Mouse (Mus musculus): ENCODE measurements around the gene Kansl1. TPM values are rescaled to one million over a fixed set of nuclear protein-coding genes. Genes with fewer than 3 reads are reported as not detected.

Kansl1 gene
- polyA plus RNA-seq, 1 experiment from 2014 or later, result 33.6 TPM

GRCm38 (mm10) chr11:104305711-104306110 is 162.9 kb downstream of the Kansl1 start:
- WGBS, result 95% methylated on average over 7 of the region's 7 CpGs
- no peaks in the 10 kb centered on the region for H3K9me3 ChIP-seq (ENCODE audit: control insufficient read depth, low read length)
- H3K27me3 ChIP-seq (ENCODE audit: control insufficient read depth, insufficient read depth, low read length), result peaks cover 12% of the 10 kb centered on the region
- no peak overlapping the region for H3K27ac ChIP-seq (replicated peaks; ENCODE audit: low read depth, low read length)
- ATAC-seq (ENCODE audit: insufficient number of reproducible peaks, low FRiP score, low TSS enrichment, low read depth) (no peak), DNase-seq (ENCODE audit: low spot score) (no peak)
- no peak overlapping the region for H3K9ac ChIP-seq (ENCODE audit: low read length)
- H3K36me3 ChIP-seq (ENCODE audit: control insufficient read depth, insufficient read depth, low read length), result no peaks in the 10 kb centered on the region
- peaks cover 10% of the 10 kb centered on the region for H3K4me1 ChIP-seq (ENCODE audit: control insufficient read depth, insufficient read depth, low read length)
- H3K4me3 ChIP-seq (ENCODE audit: low read depth, low read length), result no peak overlapping the region
- H3K4me2 ChIP-seq (ENCODE audit: low read depth, severe bottlenecking), result no peak overlapping the region

- Histone ChIP-seq H3K9ac (ENCODE audit: low read length) (no peak overlapping the region), H3K27me3 (ENCODE audit: control insufficient read depth, insufficient read depth, low read length) (no peaks in the 10 kb centered on the region), H3K4me3 (ENCODE audit: low read depth, low read length) (no peak overlapping the region), H3K27ac (replicated peaks; ENCODE audit: low read depth, low read length) (no peak overlapping the region), H3K4me2 (ENCODE audit: low read depth, severe bottlenecking) (no peak overlapping the region), H3K9me3 (ENCODE audit: control insufficient read depth, low read length) (no peaks in the 10 kb centered on the region), H3K36me3 (ENCODE audit: control insufficient read depth, insufficient read depth, low read length) (no peaks in the 10 kb centered on the region), H3K4me1 (ENCODE audit: control insufficient read depth, insufficient read depth, low read length) (peaks cover 10% of the 10 kb centered on the region)
- 25% methylated on average over 8 of the region's 8 CpGs for WGBS
- ATAC-seq (ENCODE audit: insufficient number of reproducible peaks, low FRiP score, low TSS enrichment, low read depth) (0 out of 2 replicates have a peak, but pooled peaks have one; percentile 19), DNase-seq (ENCODE audit: low spot score) (peak; percentile 56)
Observed at GRCm38 (mm10) chr11:104303088-104303960, 165.3 kb downstream of the Kansl1 start.

- Histone ChIP-seq H3K4me2 (ENCODE audit: low read depth, severe bottlenecking) (no peak overlapping the region), H3K27me3 (ENCODE audit: control insufficient read depth, insufficient read depth, low read length) (no peaks in the 10 kb centered on the region), H3K9ac (ENCODE audit: low read length) (peak overlapping the region; percentile 5; the same call in 1 of the 2 replicates), H3K36me3 (ENCODE audit: control insufficient read depth, insufficient read depth, low read length) (no peaks in the 10 kb centered on the region), H3K27ac (replicated peaks; ENCODE audit: low read depth, low read length) (no peak overlapping the region), H3K4me1 (ENCODE audit: control insufficient read depth, insufficient read depth, low read length) (peaks cover 10% of the 10 kb centered on the region), H3K4me3 (ENCODE audit: low read depth, low read length) (no peak overlapping the region), H3K9me3 (ENCODE audit: control insufficient read depth, low read length) (no peaks in the 10 kb centered on the region)
- WGBS, result 45% methylated on average over 12 of the region's 12 CpGs
- DNase-seq (ENCODE audit: low spot score) (peak; percentile 40), ATAC-seq (ENCODE audit: insufficient number of reproducible peaks, low FRiP score, low TSS enrichment, low read depth) (no peak)
Observed at GRCm38 (mm10) chr11:104302628-104303027, 166.0 kb downstream of the Kansl1 start.

- WGBS, result 86% methylated on average over 3 of the region's 3 CpGs
- DNase-seq (ENCODE audit: low spot score) (no peak), ATAC-seq (ENCODE audit: insufficient number of reproducible peaks, low FRiP score, low TSS enrichment, low read depth) (no peak)
- Histone ChIP-seq H3K4me3 (ENCODE audit: low read depth, low read length) (no peak overlapping the region), H3K27ac (replicated peaks; ENCODE audit: low read depth, low read length) (no peak overlapping the region), H3K9ac (ENCODE audit: low read length) (no peak overlapping the region), H3K9me3 (ENCODE audit: control insufficient read depth, low read length) (no peaks in the 10 kb centered on the region), H3K4me1 (ENCODE audit: control insufficient read depth, insufficient read depth, low read length) (0 out of 2 replicates have a peak, but pooled peaks cover 6% of the 10 kb centered on the region), H3K27me3 (ENCODE audit: control insufficient read depth, insufficient read depth, low read length) (no peaks in the 10 kb centered on the region), H3K36me3 (ENCODE audit: control insufficient read depth, insufficient read depth, low read length) (no peaks in the 10 kb centered on the region), H3K4me2 (ENCODE audit: low read depth, severe bottlenecking) (no peak overlapping the region)
Observed at GRCm38 (mm10) chr11:104297671-104298070, 171.0 kb downstream of the Kansl1 start.

GRCm38 (mm10) chr11:104295656-104296055 is 173.0 kb downstream of the Kansl1 start:
- 35% methylated on average over 6 of the region's 6 CpGs for WGBS
- Histone ChIP-seq H3K4me2 (ENCODE audit: low read depth, severe bottlenecking) (no peak overlapping the region), H3K9me3 (ENCODE audit: control insufficient read depth, low read length) (no peaks in the 10 kb centered on the region), H3K4me1 (ENCODE audit: control insufficient read depth, insufficient read depth, low read length) (no peaks in the 10 kb centered on the region), H3K36me3 (ENCODE audit: control insufficient read depth, insufficient read depth, low read length) (no peaks in the 10 kb centered on the region), H3K27me3 (ENCODE audit: control insufficient read depth, insufficient read depth, low read length) (no peaks in the 10 kb centered on the region), H3K9ac (ENCODE audit: low read length) (no peak overlapping the region), H3K27ac (replicated peaks; ENCODE audit: low read depth, low read length) (no peak overlapping the region), H3K4me3 (ENCODE audit: low read depth, low read length) (no peak overlapping the region)
- no peak for ATAC-seq (ENCODE audit: insufficient number of reproducible peaks, low FRiP score, low TSS enrichment, low read depth)
- DNase-seq (ENCODE audit: low spot score), result peak; percentile 43

DNA sequence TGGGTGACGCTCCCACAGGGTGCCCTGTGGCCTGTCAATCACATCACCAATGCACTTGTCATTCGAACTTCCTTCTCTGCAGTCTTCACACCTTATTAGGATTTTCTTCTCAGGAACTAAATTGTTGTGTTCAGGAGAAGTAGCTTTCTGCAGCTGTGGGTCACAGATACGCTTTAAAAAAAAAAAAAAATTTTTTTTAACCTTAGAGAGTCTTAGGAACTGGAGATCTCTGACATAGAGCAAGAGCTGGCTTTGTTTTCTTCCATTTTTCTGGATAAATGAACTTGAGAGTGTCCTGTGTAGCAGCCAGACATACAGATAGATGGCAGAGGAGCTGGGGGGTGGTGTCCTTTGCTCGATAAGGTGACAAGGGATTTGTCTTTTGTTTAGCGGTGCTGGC is 173.5 kb downstream of the Kansl1 start:
- 66% methylated on average over 5 of the region's 5 CpGs for WGBS
- Histone ChIP-seq H3K4me2 (ENCODE audit: low read depth, severe bottlenecking) (no peak overlapping the region), H3K4me3 (ENCODE audit: low read depth, low read length) (no peak overlapping the region), H3K4me1 (ENCODE audit: control insufficient read depth, insufficient read depth, low read length) (no peaks in the 10 kb centered on the region), H3K27me3 (ENCODE audit: control insufficient read depth, insufficient read depth, low read length) (no peaks in the 10 kb centered on the region), H3K9me3 (ENCODE audit: control insufficient read depth, low read length) (no peaks in the 10 kb centered on the region), H3K36me3 (ENCODE audit: control insufficient read depth, insufficient read depth, low read length) (no peaks in the 10 kb centered on the region), H3K27ac (replicated peaks; ENCODE audit: low read depth, low read length) (no peak overlapping the region), H3K9ac (ENCODE audit: low read length) (no peak overlapping the region)
- no peak for ATAC-seq (ENCODE audit: insufficient number of reproducible peaks, low FRiP score, low TSS enrichment, low read depth)
- no peak for DNase-seq (ENCODE audit: low spot score)

DNA sequence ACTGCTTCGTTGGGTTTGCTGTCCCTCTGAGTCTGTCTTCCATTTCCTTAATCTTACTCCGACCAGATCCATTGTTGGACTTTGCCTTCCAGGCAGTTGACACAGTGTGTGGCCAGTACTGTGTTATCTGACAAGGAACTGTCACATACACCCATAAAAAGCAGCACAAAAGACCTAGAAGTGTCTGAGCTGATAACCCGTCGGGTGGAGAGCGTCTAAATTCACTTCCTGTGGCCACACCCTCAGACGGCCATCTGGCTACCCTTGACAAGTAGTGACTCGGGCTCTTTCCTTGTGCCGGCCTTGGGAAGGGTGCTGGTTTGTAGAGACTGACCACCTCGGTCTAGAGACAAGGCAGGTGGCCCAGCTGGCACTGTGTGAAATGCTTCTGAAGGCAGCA is 175.4 kb downstream of the Kansl1 start:
- Histone ChIP-seq H3K27ac (replicated peaks; ENCODE audit: low read depth, low read length) (no peak overlapping the region), H3K4me1 (ENCODE audit: control insufficient read depth, insufficient read depth, low read length) (no peaks in the 10 kb centered on the region), H3K9ac (ENCODE audit: low read length) (no peak overlapping the region), H3K9me3 (ENCODE audit: control insufficient read depth, low read length) (no peaks in the 10 kb centered on the region), H3K27me3 (ENCODE audit: control insufficient read depth, insufficient read depth, low read length) (no peaks in the 10 kb centered on the region), H3K36me3 (ENCODE audit: control insufficient read depth, insufficient read depth, low read length) (no peaks in the 10 kb centered on the region), H3K4me3 (ENCODE audit: low read depth, low read length) (no peak overlapping the region), H3K4me2 (ENCODE audit: low read depth, severe bottlenecking) (no peak overlapping the region)
- WGBS, result 73% methylated on average over 9 of the region's 9 CpGs
- DNase-seq (ENCODE audit: low spot score) (no peak), ATAC-seq (ENCODE audit: insufficient number of reproducible peaks, low FRiP score, low TSS enrichment, low read depth) (no peak)

- H3K4me3 ChIP-seq (ENCODE audit: low read depth, low read length), result no peak overlapping the region
- no peaks in the 10 kb centered on the region for H3K4me1 ChIP-seq (ENCODE audit: control insufficient read depth, insufficient read depth, low read length)
- H3K27ac ChIP-seq (replicated peaks; ENCODE audit: low read depth, low read length), result no peak overlapping the region; the same call in 1 of the 2 replicates
- no peaks in the 10 kb centered on the region for H3K9me3 ChIP-seq (ENCODE audit: control insufficient read depth, low read length)
- H3K36me3 ChIP-seq (ENCODE audit: control insufficient read depth, insufficient read depth, low read length), result no peaks in the 10 kb centered on the region
- no peaks in the 10 kb centered on the region for H3K27me3 ChIP-seq (ENCODE audit: control insufficient read depth, insufficient read depth, low read length)
- 81% methylated on average over 7 of the region's 7 CpGs for WGBS
- DNase-seq (ENCODE audit: low spot score) (no peak), ATAC-seq (ENCODE audit: insufficient number of reproducible peaks, low FRiP score, low TSS enrichment, low read depth) (no peak)
- no peak overlapping the region for H3K4me2 ChIP-seq (ENCODE audit: low read depth, severe bottlenecking)
- H3K9ac ChIP-seq (ENCODE audit: low read length), result no peak overlapping the region
Observed at GRCm38 (mm10) chr11:104292443-104293220, 176.0 kb downstream of the Kansl1 start.
